In genomic region chr10:29147641-29147990, GRCm38 (mm10) we compare ENCODE assay signal across 8 mouse cellular contexts. TPM values are rescaled to one million over a fixed set of nuclear protein-coding genes. Genes with fewer than 3 reads are reported as not detected.
DNase-seq lines count a peak whose midpoint lies in the region; ATAC-seq and TF ChIP-seq lines count a peak whose summit lies in the region.

No protein-coding gene starts in this region.

- TF ChIP-seq POLR2A in olfactory bulb, adult 2 months (IDR thresholded peaks at IDR 0.05; ENCODE audit: insufficient read depth, low read depth, low read length) = no peak

- H3K9me3 ChIP-seq in liver, embryonic 11.5 days (ENCODE audit: control insufficient read depth, low read length) = no peaks in the 10 kb centered on the region
- H3K9me3 ChIP-seq in embryonic facial prominence, embryonic 14.5 days (ENCODE audit: control insufficient read depth, low read length) = no peaks in the 10 kb centered on the region
- no peaks in the 10 kb centered on the region for H3K9me3 ChIP-seq in intestine, postnatal 0 days (ENCODE audit: control insufficient read depth)

- H3K4me2 ChIP-seq in liver, embryonic 11.5 days = peak overlapping the region; percentile 82
- H3K4me2 ChIP-seq in embryonic facial prominence, embryonic 14.5 days (ENCODE audit: low read depth, low read length) = peak overlapping the region; percentile 93
- H3K4me2 ChIP-seq in intestine, postnatal 0 days (replicated peaks; ENCODE audit: low read depth) = peak overlapping the region; percentile 87

- no peak for DNase-seq in liver, embryonic 11.5 days (ENCODE audit: low spot score)
- DNase-seq in liver = no peak
- no peak for DNase-seq in embryonic facial prominence, embryonic 14.5 days (ENCODE audit: low spot score)
- DNase-seq in frontal cortex, postnatal 25 days (ENCODE audit: low spot score in 2 of 2) = no peak
- no peak for DNase-seq in gastrocnemius, postnatal 14 days
- DNase-seq in left cerebral cortex, adult 18-20 months (ENCODE audit: low spot score in 2 of 2) = no peak

- no peak for TF ChIP-seq CTCF in intestine, postnatal 0 days (IDR thresholded peaks at IDR 0.05; ENCODE audit: low read depth)
- TF ChIP-seq CTCF in olfactory bulb, adult 2 months (IDR thresholded peaks at IDR 0.05; ENCODE audit: insufficient read depth, low read depth, low read length) = no peak

- H3K36me3 ChIP-seq in liver, embryonic 11.5 days (ENCODE audit: control insufficient read depth, insufficient read depth, low read length) = no peaks in the 10 kb centered on the region
- H3K36me3 ChIP-seq in embryonic facial prominence, embryonic 14.5 days (ENCODE audit: control insufficient read depth, insufficient read depth, low read length) = no peaks in the 10 kb centered on the region
- no peaks in the 10 kb centered on the region for H3K36me3 ChIP-seq in intestine, postnatal 0 days (ENCODE audit: control insufficient read depth, insufficient read depth)

- 5% methylated on average over 11 of the region's 12 CpGs for WGBS in liver, embryonic 11.5 days
- 1% methylated on average over 12 of the region's 12 CpGs for WGBS in embryonic facial prominence, embryonic 14.5 days
- WGBS in intestine, postnatal 0 days = under 1% methylated on average over 12 of the region's 12 CpGs
- WGBS in olfactory bulb, adult 2 months = under 1% methylated on average over 12 of the region's 12 CpGs

- no peak overlapping the region for H3K27ac ChIP-seq in liver, embryonic 11.5 days (ENCODE audit: low read depth, low read length)
- H3K27ac ChIP-seq in embryonic facial prominence, embryonic 14.5 days (replicated peaks; ENCODE audit: low read depth, low read length) = no peak overlapping the region; the same call in 1 of the 2 replicates
- H3K27ac ChIP-seq in intestine, postnatal 0 days (ENCODE audit: low read depth, low read length) = no peak overlapping the region
- H3K27ac ChIP-seq in olfactory bulb, adult 2 months (ENCODE audit: insufficient read depth, low read depth, low read length) = peak overlapping the region; percentile 94

- H3K27me3 ChIP-seq in liver, embryonic 11.5 days (replicated peaks; ENCODE audit: control insufficient read depth, insufficient read depth, low read length) = peaks cover 49% of the 10 kb centered on the region
- peaks cover 61% of the 10 kb centered on the region for H3K27me3 ChIP-seq in embryonic facial prominence, embryonic 14.5 days (replicated peaks; ENCODE audit: control insufficient read depth, insufficient read depth, low read length)
- peaks cover 37% of the 10 kb centered on the region for H3K27me3 ChIP-seq in intestine, postnatal 0 days (replicated peaks; ENCODE audit: control insufficient read depth, insufficient read depth, low read length)

- no peaks in the 10 kb centered on the region; the same call in 1 of the 2 replicates for H3K4me1 ChIP-seq in liver, embryonic 11.5 days (replicated peaks; ENCODE audit: control insufficient read depth, insufficient read depth, low read length)
- H3K4me1 ChIP-seq in embryonic facial prominence, embryonic 14.5 days (ENCODE audit: control insufficient read depth, insufficient read depth, low read length) = peaks cover 7% of the 10 kb centered on the region; the same call in 1 of the 2 replicates
- H3K4me1 ChIP-seq in intestine, postnatal 0 days (replicated peaks; ENCODE audit: control insufficient read depth, insufficient read depth, low read length) = no peaks in the 10 kb centered on the region
- H3K4me1 ChIP-seq in olfactory bulb, adult 2 months (ENCODE audit: control insufficient read depth, insufficient read depth, low read length) = no peaks in the 10 kb centered on the region

- ATAC-seq in liver, embryonic 11.5 days (replicated peaks; ENCODE audit: low FRiP score) = no peak
- no peak for ATAC-seq in embryonic facial prominence, embryonic 14.5 days (ENCODE audit: low read depth)
- no peak for ATAC-seq in intestine, postnatal 0 days

- H3K9ac ChIP-seq in liver, embryonic 11.5 days (ENCODE audit: low read depth, low read length) = no peak overlapping the region
- H3K9ac ChIP-seq in embryonic facial prominence, embryonic 14.5 days (ENCODE audit: low read depth, low read length) = peak overlapping the region; percentile 42
- H3K9ac ChIP-seq in intestine, postnatal 0 days (ENCODE audit: low read depth, low read length) = no peak overlapping the region

- H3K4me3 ChIP-seq in liver, embryonic 11.5 days (ENCODE audit: low read depth, low read length) = peak overlapping the region; percentile 54
- peak overlapping the region; percentile 57 for H3K4me3 ChIP-seq in embryonic facial prominence, embryonic 14.5 days (ENCODE audit: low read depth, low read length)
- peak overlapping the region; percentile 52 for H3K4me3 ChIP-seq in intestine, postnatal 0 days (ENCODE audit: low read depth, low read length)
- peak overlapping the region; percentile 94 for H3K4me3 ChIP-seq in olfactory bulb, adult 2 months (ENCODE audit: insufficient read depth, low read depth, low read length)

- intact Hi-C loops in gastrocnemius, postnatal 14 days (cut with DNase I; ENCODE audit: low total_unique reads) = no loop called here

RNA-seq across cellular contexts. Expression of gene Soga3, which starts 4.0 kb away (rescaled TPM):
- polyA plus RNA-seq in liver, embryonic 11.5 days (2014; fragmentation: Nextera tagmentation; extraction: Ambion mirVana) = 0.64 and 0.90 TPM in 2 replicates
- polyA plus RNA-seq in embryonic facial prominence, embryonic 14.5 days (2014; fragmentation: Nextera tagmentation; extraction: Ambion mirVana) = 5.0 TPM in 2 replicates
- 2.2 and 2.7 TPM in 2 replicates for polyA plus RNA-seq in intestine, postnatal 0 days (2015; fragmentation: Nextera tagmentation; extraction: Ambion mirVana)
- polyA plus RNA-seq in olfactory bulb, adult 2 months (2012; ENCODE audit: insufficient read depth, insufficient read length, low replicate concordance, missing spikeins) = not detected in 2 replicates
- total RNA-seq in gastrocnemius, postnatal 14 days (2021) = not detected
- total RNA-seq in left cerebral cortex, adult 18-20 months (2021) = 100 to 1,000 TPM; 169 to 170 TPM

RNA-seq across cellular contexts. Expression of gene Gm49353, which starts 51.1 kb away (rescaled TPM):
- not detected in 2 replicates for polyA plus RNA-seq in liver, embryonic 11.5 days (2014; fragmentation: Nextera tagmentation; extraction: Ambion mirVana)
- polyA plus RNA-seq in embryonic facial prominence, embryonic 14.5 days (2014; fragmentation: Nextera tagmentation; extraction: Ambion mirVana) = 0.51 and 1.1 TPM in 2 replicates
- 0.25 TPM in 2 replicates for polyA plus RNA-seq in intestine, postnatal 0 days (2015; fragmentation: Nextera tagmentation; extraction: Ambion mirVana)
- polyA plus RNA-seq in olfactory bulb, adult 2 months (2012; ENCODE audit: insufficient read depth, insufficient read length, low replicate concordance, missing spikeins) = not detected in 2 replicates
- total RNA-seq in gastrocnemius, postnatal 14 days (2021) = not detected
- 10 to 100 TPM; 17.1 to 28.3 TPM for total RNA-seq in left cerebral cortex, adult 18-20 months (2021)
